Mouse (Mus musculus) bone marrow macrophage, adult 2 months (primary cell): ENCODE results near the gene Cd93.

ENCODE experiments used
- CTCF ChIP-seq: IDR thresholded peaks from 2 replicates; pipeline ENCODE4 v1.5.1; 2012; ENCODE audit warnings: low read depth, mild to moderate bottlenecking, low read length, moderate library complexity
- POLR2A ChIP-seq: IDR thresholded peaks from 2 replicates; pipeline ENCODE4 v1.6.1; 2012; ENCODE audit warnings: mild to moderate bottlenecking, low read depth, low read length, borderline replicate concordance

- TF ChIP-seq CTCF, result no peak
- no peak for TF ChIP-seq POLR2A
Observed at GRCm38 (mm10) chr2:148409821-148410220, 33.5 kb downstream of the Cd93 start.
